Mouse (Mus musculus): ENCODE results near the gene M6pr. TPM values are rescaled to one million over a fixed set of nuclear protein-coding genes. Genes with fewer than 3 reads are reported as not detected.

The M6pr gene
- polyA plus RNA-seq, 1 experiment, result 24.3 TPM

DNA sequence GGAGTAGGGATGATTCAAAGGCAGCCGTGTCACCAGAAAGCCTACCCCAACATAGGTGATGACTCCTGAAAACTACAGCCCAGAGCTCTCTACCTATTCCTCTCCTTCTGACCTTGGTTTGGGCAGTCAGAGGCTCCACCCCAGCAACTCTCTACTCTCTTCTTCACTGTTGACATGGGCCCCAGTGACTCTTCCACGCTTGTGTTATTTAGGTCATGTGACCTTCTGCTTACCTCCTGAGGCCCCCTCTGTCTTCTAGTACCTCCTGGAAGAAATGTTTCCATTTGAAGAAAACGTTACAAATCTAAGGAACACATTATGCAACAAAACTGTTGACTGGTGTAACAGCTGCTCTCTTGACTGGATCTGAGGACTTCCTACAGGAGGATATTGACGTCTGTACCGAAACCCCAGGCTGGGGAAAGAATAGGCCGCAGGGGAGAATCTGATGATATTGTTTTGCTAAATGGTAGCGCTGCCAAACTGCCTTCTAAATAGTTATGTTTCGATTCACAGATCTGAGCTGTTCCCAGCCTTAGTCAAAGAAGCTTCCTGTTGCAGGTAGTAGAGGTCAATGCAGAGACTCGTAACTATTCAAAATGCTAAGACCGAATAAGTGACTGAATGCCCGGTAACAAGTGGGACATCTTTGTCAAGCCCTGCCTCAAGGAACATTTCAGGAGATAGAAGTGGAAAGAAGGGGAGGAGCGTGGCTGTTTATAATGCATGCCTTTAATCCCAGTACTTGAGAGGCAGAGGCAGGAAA lies 3.5 kb upstream of the M6pr start:
- Histone ChIP-seq H3K36me3 (ENCODE audit: control insufficient read depth, insufficient read depth, low read length) (no peaks in the 10 kb centered on the region), H3K4me3 (ENCODE audit: control insufficient read depth, low read depth, low read length) (no peak overlapping the region), H3K27me3 (ENCODE audit: control insufficient read depth, insufficient read depth, low read length) (no peaks in the 10 kb centered on the region), H3K27ac (ENCODE audit: control insufficient read depth, insufficient read depth, low read depth, low read length) (no peak overlapping the region), H3K4me1 (ENCODE audit: control insufficient read depth, insufficient read depth, low read length) (peaks cover 3% of the 10 kb centered on the region; the same call in 1 of the 2 replicates)
- no peak for TF ChIP-seq CTCF (IDR thresholded peaks at IDR 0.05; ENCODE audit: control insufficient read depth, insufficient read depth, insufficient replicate concordance, low read depth, low read length)
- TF ChIP-seq POLR2A (IDR thresholded peaks at IDR 0.05; ENCODE audit: control insufficient read depth, low read depth, low read length), result no peak

DNA sequence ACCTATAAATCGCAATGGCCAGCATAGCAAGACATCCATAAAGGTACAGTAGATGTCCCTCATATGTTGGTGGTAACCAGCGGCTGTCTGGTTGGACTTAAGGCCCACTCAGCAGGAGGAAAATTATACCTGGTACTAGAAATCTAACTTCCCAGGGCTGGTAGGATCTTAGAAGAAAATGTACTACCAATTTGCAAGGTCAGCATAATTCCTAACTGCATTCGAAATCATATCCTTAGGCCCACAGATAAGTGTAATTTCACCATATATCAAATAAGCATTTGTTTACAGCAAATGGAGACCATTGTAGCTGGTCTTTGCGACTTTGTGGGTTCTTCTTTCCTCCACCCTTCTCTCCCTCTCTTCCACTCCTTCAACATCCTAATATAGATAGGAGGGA lies 1.8 kb upstream of the M6pr start:
- no peak for TF ChIP-seq CTCF (IDR thresholded peaks at IDR 0.05; ENCODE audit: control insufficient read depth, insufficient read depth, insufficient replicate concordance, low read depth, low read length)
- TF ChIP-seq POLR2A (IDR thresholded peaks at IDR 0.05; ENCODE audit: control insufficient read depth, low read depth, low read length), result no peak
- Histone ChIP-seq H3K27ac (ENCODE audit: control insufficient read depth, insufficient read depth, low read depth, low read length) (no peak overlapping the region), H3K27me3 (ENCODE audit: control insufficient read depth, insufficient read depth, low read length) (no peaks in the 10 kb centered on the region), H3K4me1 (ENCODE audit: control insufficient read depth, insufficient read depth, low read length) (peaks cover 3% of the 10 kb centered on the region; the same call in 1 of the 2 replicates), H3K36me3 (ENCODE audit: control insufficient read depth, insufficient read depth, low read length) (no peaks in the 10 kb centered on the region), H3K4me3 (ENCODE audit: control insufficient read depth, low read depth, low read length) (no peak overlapping the region)

GRCm38 (mm10) chr6:122308136-122308504 lies 400 bp upstream of the M6pr start:
- Histone ChIP-seq H3K27me3 (ENCODE audit: control insufficient read depth, insufficient read depth, low read length) (no peaks in the 10 kb centered on the region), H3K4me3 (ENCODE audit: control insufficient read depth, low read depth, low read length) (peak overlapping the region; percentile 94), H3K36me3 (ENCODE audit: control insufficient read depth, insufficient read depth, low read length) (no peaks in the 10 kb centered on the region), H3K27ac (ENCODE audit: control insufficient read depth, insufficient read depth, low read depth, low read length) (no peak overlapping the region), H3K4me1 (ENCODE audit: control insufficient read depth, insufficient read depth, low read length) (peaks cover 3% of the 10 kb centered on the region; the same call in 1 of the 2 replicates)
- no peak for TF ChIP-seq CTCF (IDR thresholded peaks at IDR 0.05; ENCODE audit: control insufficient read depth, insufficient read depth, insufficient replicate concordance, low read depth, low read length)
- TF ChIP-seq POLR2A (IDR thresholded peaks at IDR 0.05; ENCODE audit: control insufficient read depth, low read depth, low read length), result no peak

DNA sequence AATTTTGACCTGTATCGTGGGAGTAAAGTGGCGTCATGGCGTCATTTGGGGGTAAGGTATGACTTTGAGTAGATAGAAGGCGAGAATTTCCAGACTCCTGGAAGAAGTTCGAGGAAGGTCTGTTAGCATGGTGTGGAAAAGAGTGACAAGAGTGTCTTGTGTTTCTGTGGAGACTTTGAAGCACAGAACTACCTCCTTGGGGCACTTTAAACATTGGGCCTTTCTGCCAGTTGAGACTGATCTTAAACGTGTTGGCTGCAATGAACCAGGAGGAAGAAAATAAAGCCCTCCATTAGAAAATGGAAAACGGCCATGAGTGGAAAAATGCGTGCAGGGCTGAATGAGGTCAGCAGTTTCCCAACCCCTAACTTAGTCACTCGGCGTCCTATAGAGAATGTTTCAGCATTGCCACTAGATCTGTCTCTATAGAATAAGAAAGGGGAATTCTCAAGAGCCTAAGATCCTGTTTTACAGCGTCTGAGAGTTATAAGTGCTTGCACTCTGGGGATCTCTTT lies 983 bp downstream of the M6pr start:
- peak overlapping the region; percentile 84 for H3K27ac ChIP-seq (ENCODE audit: control insufficient read depth, insufficient read depth, low read depth, low read length)
- TF ChIP-seq CTCF (IDR thresholded peaks at IDR 0.05; ENCODE audit: control insufficient read depth, insufficient read depth, insufficient replicate concordance, low read depth, low read length) (no peak), POLR2A (IDR thresholded peaks at IDR 0.05; ENCODE audit: control insufficient read depth, low read depth, low read length) (no peak)
- no peaks in the 10 kb centered on the region; the same call in 1 of the 2 replicates for H3K36me3 ChIP-seq (ENCODE audit: control insufficient read depth, insufficient read depth, low read length)

GRCm38 (mm10) chr6:122310187-122310820 lies 1.8 kb downstream of the M6pr start:
- no peak overlapping the region for H3K4me3 ChIP-seq (ENCODE audit: control insufficient read depth, low read depth, low read length)
- no peak for TF ChIP-seq CTCF (IDR thresholded peaks at IDR 0.05; ENCODE audit: control insufficient read depth, insufficient read depth, insufficient replicate concordance, low read depth, low read length)
- TF ChIP-seq POLR2A (IDR thresholded peaks at IDR 0.05; ENCODE audit: control insufficient read depth, low read depth, low read length), result no peak
- H3K36me3 ChIP-seq (ENCODE audit: control insufficient read depth, insufficient read depth, low read length), result peaks cover 2% of the 10 kb centered on the region
- no peaks in the 10 kb centered on the region for H3K27me3 ChIP-seq (ENCODE audit: control insufficient read depth, insufficient read depth, low read length)
- no peak overlapping the region for H3K27ac ChIP-seq (ENCODE audit: control insufficient read depth, insufficient read depth, low read depth, low read length)
- H3K4me1 ChIP-seq (ENCODE audit: control insufficient read depth, insufficient read depth, low read length), result no peaks in the 10 kb centered on the region

More for the DNA sequence above, 983 bp downstream of the M6pr start:
- peaks cover 1% of the 10 kb centered on the region; the same call in 1 of the 2 replicates for H3K4me1 ChIP-seq (ENCODE audit: control insufficient read depth, insufficient read depth, low read length)
- peak overlapping the region; percentile 94 for H3K4me3 ChIP-seq (ENCODE audit: control insufficient read depth, low read depth, low read length)
- no peaks in the 10 kb centered on the region for H3K27me3 ChIP-seq (ENCODE audit: control insufficient read depth, insufficient read depth, low read length)

- Histone ChIP-seq H3K27me3 (ENCODE audit: control insufficient read depth, insufficient read depth, low read length) (no peaks in the 10 kb centered on the region), H3K36me3 (ENCODE audit: control insufficient read depth, insufficient read depth, low read length) (peaks cover 5% of the 10 kb centered on the region), H3K27ac (ENCODE audit: control insufficient read depth, insufficient read depth, low read depth, low read length) (no peak overlapping the region), H3K4me1 (ENCODE audit: control insufficient read depth, insufficient read depth, low read length) (no peaks in the 10 kb centered on the region), H3K4me3 (ENCODE audit: control insufficient read depth, low read depth, low read length) (no peak overlapping the region)
- TF ChIP-seq POLR2A (IDR thresholded peaks at IDR 0.05; ENCODE audit: control insufficient read depth, low read depth, low read length), result no peak
- TF ChIP-seq CTCF (IDR thresholded peaks at IDR 0.05; ENCODE audit: control insufficient read depth, insufficient read depth, insufficient replicate concordance, low read depth, low read length), result no peak
These were observed 10.2 kb downstream of the M6pr start for GRCm38 (mm10) chr6:122318726-122319125.

DNA sequence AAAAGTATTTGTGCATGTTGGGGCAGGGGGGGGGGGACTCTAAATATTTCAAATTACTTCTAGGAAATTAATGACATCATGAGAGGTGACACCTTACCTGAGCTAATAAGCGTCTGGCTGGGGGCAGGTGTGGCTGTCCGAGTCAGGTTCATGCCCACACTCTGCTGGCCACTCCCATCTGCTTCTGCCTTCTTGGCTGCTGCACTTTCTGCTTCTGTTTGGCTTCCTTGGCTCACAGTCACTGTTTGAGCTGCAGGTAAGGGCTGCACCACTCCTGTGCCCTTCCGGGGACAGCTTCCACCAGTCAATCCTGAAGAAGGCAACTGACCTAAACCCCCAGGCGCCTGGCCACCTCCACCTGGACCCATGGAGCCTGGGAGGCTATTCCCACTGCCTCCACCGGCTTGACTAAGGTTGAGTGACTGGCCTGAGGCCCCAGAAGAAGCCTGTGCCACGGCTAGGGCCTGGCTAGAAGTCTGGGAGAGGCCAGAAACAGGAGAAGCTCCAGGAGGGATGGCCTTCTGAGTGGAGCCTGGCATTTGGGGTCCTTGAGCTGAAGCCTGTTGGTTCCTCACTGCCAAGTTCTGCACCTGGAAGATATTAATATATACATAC lies 16.9 kb downstream of the M6pr start:
- H3K4me3 ChIP-seq (ENCODE audit: control insufficient read depth, low read depth, low read length), result no peak overlapping the region
- peaks cover 5% of the 10 kb centered on the region for H3K36me3 ChIP-seq (ENCODE audit: control insufficient read depth, insufficient read depth, low read length)
- no peak for TF ChIP-seq POLR2A (IDR thresholded peaks at IDR 0.05; ENCODE audit: control insufficient read depth, low read depth, low read length)
- no peak for TF ChIP-seq CTCF (IDR thresholded peaks at IDR 0.05; ENCODE audit: control insufficient read depth, insufficient read depth, insufficient replicate concordance, low read depth, low read length)
- H3K27ac ChIP-seq (ENCODE audit: control insufficient read depth, insufficient read depth, low read depth, low read length), result no peak overlapping the region
- no peaks in the 10 kb centered on the region for H3K27me3 ChIP-seq (ENCODE audit: control insufficient read depth, insufficient read depth, low read length)
- H3K4me1 ChIP-seq (ENCODE audit: control insufficient read depth, insufficient read depth, low read length), result no peaks in the 10 kb centered on the region
